Mouse (Mus musculus): ENCODE data around the gene Ppp2r2c. TPM values are rescaled to one million over a fixed set of nuclear protein-coding genes. Genes with fewer than 3 reads are reported as not detected.

Gene Ppp2r2c
- under 1 TPM; 0.19 to 0.25 TPM for total RNA-seq (2021)

DNA sequence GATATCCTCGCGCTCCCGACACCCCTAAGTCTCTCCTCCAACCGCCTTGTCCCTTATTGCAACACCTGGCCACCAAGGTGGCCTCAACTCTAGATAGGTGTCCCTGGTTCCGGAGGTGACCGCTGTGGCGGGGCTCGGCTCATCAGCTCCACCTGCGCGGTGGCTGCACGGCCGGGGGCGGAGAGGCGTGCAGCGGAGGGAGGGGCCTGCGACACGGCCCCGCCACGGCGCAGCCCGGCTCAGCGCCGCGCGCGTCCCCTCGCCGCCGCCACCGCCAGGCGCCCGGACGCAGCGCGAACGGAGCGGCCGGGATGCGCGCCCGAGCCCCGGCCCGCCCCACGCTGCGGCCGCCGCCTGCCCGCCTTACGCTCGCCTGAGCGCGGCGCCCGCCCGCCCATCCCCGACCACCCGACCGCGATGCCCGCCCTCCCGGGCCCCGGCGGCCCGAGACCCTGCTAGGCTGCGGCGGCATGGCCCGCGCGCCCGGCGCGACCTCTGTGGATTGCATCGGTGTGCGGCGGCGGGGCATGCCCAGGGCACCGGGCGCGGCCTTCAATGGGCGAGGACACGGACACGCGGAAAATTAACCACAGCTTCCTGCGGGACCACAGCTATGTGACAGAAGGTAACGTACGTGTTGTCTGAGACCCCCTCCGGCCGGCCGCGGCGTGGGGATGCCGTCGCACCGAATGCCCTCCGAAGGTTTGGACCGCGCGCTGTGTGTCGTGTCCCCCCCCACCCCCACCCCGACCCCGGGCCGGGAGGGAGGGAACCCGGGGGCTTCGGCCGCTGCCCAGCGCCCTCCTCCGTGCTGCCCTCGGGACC, at the start of gene Ppp2r2c:
Ppp2r2c (plus strand) TSS at position 248 of the 825 bp plus-strand sequence.
- DNase-seq: no peak

- no peak for DNase-seq
Measured at GRCm38 (mm10) chr5:36819742-36820141, 48.6 kb upstream of the Ppp2r2c start.

DNA sequence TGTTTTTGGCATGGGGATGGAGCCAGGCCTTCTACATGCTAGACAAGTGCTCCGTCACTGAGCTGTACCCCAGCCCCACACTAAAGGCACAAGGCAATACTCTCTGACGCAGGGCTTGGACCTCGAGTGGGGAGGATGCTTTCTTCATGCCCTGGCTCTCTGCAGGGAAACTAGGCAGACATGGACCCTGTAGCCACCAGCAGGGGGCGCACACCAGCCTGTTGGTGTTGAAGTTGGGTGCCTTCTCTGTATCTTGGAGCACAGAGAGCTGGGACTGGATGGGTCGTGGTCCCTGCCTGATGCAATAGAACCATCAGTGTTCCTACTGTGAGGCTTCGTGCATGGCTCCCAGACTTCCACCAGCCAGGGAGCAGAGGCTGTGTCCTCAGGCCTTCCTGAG, 48.2 kb upstream of the Ppp2r2c start:
- DNase-seq: peak; percentile 61

- DNase-seq: no peak
Measured at GRCm38 (mm10) chr5:36822907-36823306, 45.4 kb upstream of the Ppp2r2c start.

- no peak for DNase-seq
Measured at GRCm38 (mm10) chr5:36829098-36829497, 39.2 kb upstream of the Ppp2r2c start.

GRCm38 (mm10) chr5:36829913-36830879, 38.1 kb upstream of the Ppp2r2c start, which contains the start of gene Man2b2:
Gene Man2b2, minus strand, starts transcription at chr5:36830653.
- peak; percentile 96 for DNase-seq

DNA sequence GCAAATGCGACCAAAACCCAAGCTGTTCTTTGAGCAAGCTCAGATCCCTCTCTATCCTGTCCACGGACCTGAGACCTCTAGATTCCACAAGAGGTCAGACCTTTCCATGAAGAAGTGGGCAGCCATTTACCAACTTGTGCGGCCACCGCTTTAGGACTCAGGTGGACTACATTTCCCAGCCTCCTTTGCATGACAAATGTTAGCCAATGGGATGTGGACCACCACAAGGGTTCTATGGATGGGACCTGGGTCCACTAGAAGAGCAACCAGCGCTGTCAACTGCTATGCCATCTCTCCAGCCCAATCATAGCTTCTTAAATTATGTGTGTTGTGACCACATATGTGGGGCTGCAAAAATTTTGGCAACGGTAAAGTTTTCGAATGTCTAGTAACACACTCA, 37.0 kb upstream of the Ppp2r2c start:
- DNase-seq: no peak

- peak; percentile 84 for DNase-seq
Measured at GRCm38 (mm10) chr5:36835933-36836332, 32.4 kb upstream of the Ppp2r2c start.

DNA sequence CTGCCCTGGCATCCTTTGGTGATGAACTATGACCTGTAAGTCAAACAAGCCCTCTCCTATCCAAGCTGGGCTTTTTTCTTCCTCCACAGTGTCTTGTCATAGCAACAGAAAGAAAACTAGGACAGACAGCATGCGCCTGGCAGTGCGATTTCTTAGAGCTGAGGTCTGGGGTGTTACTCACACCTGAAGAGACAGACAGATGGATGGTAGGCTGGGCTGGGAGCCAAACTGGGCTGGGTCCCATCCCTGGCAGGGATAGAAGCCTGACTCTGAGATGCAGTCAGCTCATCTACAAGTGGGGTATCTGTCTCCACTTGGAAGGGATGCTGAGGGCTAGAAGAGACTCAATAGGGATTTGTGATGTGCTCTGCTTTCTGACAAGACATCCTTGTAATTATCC, 29.3 kb upstream of the Ppp2r2c start:
- DNase-seq: no peak

GRCm38 (mm10) chr5:36839602-36840001, 28.7 kb upstream of the Ppp2r2c start:
- no peak for DNase-seq

- DNase-seq: no peak
Measured at GRCm38 (mm10) chr5:36840092-36840491, 28.2 kb upstream of the Ppp2r2c start.

- no peak for DNase-seq
Measured at GRCm38 (mm10) chr5:36841701-36842100, 26.6 kb upstream of the Ppp2r2c start.

- DNase-seq: no peak
Measured at GRCm38 (mm10) chr5:36844490-36844889, 23.8 kb upstream of the Ppp2r2c start.

DNA sequence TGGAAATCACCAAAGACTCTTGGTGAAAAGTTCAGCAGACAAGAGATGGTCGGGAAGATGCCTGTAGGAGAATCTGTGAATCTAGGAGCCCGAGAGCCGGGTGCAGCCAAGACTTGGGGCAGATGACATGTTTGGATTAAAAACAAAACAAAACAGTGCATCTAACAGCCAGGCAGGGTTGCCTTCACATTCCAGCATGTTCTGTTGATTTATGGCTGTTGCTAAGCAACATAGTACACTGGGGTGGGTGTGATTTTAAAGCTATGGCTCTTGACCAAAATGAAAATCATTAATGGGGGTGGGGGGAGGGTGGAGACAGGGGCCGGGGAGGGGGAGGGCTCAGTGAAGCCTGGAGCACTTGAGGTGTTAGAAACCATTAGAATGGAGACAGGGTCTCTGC, 16.7 kb upstream of the Ppp2r2c start:
- no peak for DNase-seq

DNA sequence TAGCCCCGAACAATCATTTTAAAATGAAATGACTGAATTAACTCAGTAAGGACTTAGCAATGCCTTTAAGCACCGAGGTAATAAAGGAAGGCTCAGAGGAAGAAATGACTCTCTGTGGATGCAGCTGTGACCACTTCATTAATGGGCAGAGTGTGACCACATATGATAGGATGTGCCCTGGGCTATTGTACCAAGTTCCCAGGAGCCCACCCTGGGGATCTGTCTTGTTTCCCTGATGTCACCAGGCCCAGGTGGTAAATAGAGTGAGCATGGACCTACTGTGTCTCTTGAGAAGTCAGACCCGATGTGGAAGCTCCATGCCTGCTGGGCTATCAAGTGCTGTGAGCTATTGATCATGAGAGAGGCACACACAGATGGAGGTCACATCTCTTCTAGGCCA, 13.1 kb upstream of the Ppp2r2c start:
- no peak for DNase-seq

GRCm38 (mm10) chr5:36856529-36856928, 11.8 kb upstream of the Ppp2r2c start:
- no peak for DNase-seq

DNA sequence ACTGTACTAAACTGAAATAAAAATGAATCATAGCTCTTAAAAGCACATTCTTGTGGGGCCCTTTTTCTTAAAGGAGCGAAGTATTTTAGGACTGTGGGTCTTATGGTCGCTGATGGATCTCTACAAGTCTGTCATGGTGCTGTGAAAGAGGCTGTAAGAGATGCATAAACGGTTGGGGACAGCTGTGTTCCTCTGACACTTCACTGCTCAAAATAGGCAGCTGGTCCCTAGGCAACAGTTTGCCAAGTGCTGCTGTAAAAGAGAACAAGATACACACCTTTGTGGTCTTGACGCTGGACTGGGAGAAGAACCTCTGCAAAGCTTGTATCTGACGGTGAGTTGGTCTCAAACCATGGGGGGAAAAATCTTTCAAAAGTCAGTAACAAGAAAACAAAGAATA, 10.8 kb upstream of the Ppp2r2c start:
- DNase-seq: no peak

GRCm38 (mm10) chr5:36861084-36861483, 7.2 kb upstream of the Ppp2r2c start:
- DNase-seq: no peak

DNA sequence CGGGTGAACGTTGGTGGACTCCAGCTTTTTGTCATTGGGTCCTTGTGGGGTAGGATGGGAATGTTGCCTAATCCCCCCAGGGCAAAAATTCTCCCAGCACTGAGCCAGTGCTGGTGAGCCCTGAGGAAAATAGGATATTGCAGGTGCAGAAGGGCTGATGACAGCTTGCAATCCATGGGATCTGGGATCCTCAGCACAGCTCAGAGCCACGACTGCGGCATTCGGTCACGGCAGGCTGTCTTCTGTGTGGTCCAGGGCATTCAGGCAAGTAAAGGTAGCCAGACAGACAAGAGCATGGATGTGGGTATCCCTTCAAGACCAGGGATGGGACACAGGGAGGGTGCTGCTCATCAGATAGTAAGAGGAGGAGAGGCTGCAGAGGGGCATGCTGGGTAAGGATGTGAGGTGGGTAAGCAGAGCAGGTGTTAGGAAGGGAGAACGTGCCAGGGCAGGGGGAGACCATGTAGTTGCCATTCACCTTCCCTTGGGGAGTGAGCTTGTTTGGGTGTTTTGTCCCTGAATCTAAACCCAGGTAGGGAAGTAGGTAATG, 1.5 kb upstream of the Ppp2r2c start:
- DNase-seq: no peak

DNA sequence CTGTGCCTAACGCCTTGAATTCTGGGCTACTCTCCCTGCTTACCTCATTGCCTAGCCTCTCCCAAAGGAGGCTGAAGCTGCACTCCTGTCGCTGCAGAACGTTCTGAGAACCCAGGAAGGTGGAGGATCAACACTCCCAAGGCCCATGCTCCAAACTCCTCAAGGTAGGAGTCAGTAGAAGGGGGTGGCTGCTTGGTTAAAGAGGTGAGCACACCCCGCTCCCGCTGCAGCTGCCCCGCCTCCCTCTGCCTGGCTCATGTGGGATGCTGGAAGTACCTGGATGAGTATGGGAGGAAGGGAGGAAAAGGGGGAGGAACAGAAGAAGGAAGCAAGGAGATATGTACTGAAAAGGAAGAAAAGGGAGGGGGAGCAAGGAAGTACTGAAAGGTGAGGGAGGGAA, 752 bp upstream of the Ppp2r2c start:
- DNase-seq: no peak

DNA sequence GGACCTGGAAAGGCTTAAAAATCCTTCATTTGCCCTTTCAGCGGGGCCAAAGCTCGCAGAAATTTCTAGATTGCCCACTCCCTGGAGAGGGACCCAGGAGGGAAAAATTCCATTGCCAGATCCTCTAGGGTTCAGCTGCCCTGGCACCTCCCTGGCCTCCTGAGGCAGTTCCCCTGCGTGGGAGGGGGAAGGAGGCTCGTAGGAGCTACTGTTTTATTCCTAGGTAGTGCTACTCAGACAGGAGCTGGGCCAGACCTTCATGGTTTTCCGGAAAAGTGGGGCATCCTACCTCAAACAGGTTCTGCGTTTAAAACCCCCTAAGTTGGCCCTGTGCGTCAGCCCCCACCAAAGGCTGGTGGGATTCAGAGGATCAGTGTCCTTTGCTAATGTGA, 869 bp downstream of the Ppp2r2c start:
- DNase-seq: no peak

GRCm38 (mm10) chr5:36869578-36870236, 1.4 kb downstream of the Ppp2r2c start:
- no peak for DNase-seq
